Mouse (Mus musculus) forebrain, embryonic 12.5 days (tissue): Measurements from ENCODE around the gene Armcx4. TPM values are rescaled to one million over a fixed set of nuclear protein-coding genes. Genes with fewer than 3 reads are reported as not detected.

Source experiments
- ATAC-seq: fragments of 200-750 bp; cut with Nextera tagmentation; 2 replicates; pipeline ENCODE4 v1.8.0; 2017; ENCODE audit warnings: moderate TSS enrichment; ENCODE audit not compliant: low FRiP score
- H3K27ac ChIP-seq: fragments of 300-500 bp; sonication (generic); 2 replicates; pipeline ENCODE4 v1.5.1; 2016; ENCODE audit warnings: mild to moderate bottlenecking
- H3K27me3 ChIP-seq: fragments of 300-500 bp; sonication (generic); 2 replicates; pipeline ENCODE4 v1.6.1; 2016; ENCODE audit warnings: mild to moderate bottlenecking
- H3K36me3 ChIP-seq: fragments of 300-500 bp; sonication (generic); replicated peaks from 2 replicates; pipeline ENCODE4 v1.6.1; 2016; ENCODE audit warnings: mild to moderate bottlenecking
- H3K4me1 ChIP-seq: fragments of 300-500 bp; sonication (generic); 2 replicates; pipeline ENCODE4 v1.6.1; 2016
- H3K4me2 ChIP-seq: fragments of 300-500 bp; sonication (generic); 2 replicates; pipeline ENCODE4 v1.6.1; 2016; ENCODE audit warnings: mild to moderate bottlenecking, moderate library complexity
- H3K4me3 ChIP-seq: fragments of 300-500 bp; sonication (generic); replicated peaks from 2 replicates; pipeline ENCODE4 v1.5.1; 2016; ENCODE audit warnings: mild to moderate bottlenecking
- H3K9ac ChIP-seq: fragments of 300-500 bp; sonication (generic); 2 replicates; pipeline ENCODE4 v1.6.1; 2016; ENCODE audit warnings: mild to moderate bottlenecking
- H3K9me3 ChIP-seq: fragments of 300-500 bp; sonication (generic); 2 replicates; pipeline ENCODE4 v1.6.1; 2016
- WGBS: fragments of 180-500 bp; shearing (Covaris S2); methylation state at CpG from one replicate; pipeline ENCODE4 v1.1.7; 2016; 5-methylcytosine and 5-hydroxymethylcytosine counted together
- polyA plus RNA-seq: library from polyadenylated mRNA; unstranded; fragments of >200 nt; fragmentation: Nextera tagmentation; extraction: Ambion mirVana; gene quantifications from 2 replicates; pipeline ENCODE4 v1.2.1, GENCODE M21; 2016

Armcx4 gene
- polyA plus RNA-seq, result 10.2 and 10.8 TPM in 2 replicates

- H3K9me3 ChIP-seq, result no peaks in the 10 kb centered on the region
- peaks cover 26% of the 10 kb centered on the region for H3K36me3 ChIP-seq
- peak within 1 kb of the TSS; percentile 57 for H3K4me2 ChIP-seq
- peak within 1 kb of the TSS; percentile 74 for H3K9ac ChIP-seq
- peaks cover 15% of the 10 kb centered on the region; the same call in 1 of the 2 replicates for H3K27me3 ChIP-seq
- 12% methylated on average over 24 of the region's 33 CpGs for WGBS
- peaks cover 10% of the 10 kb centered on the region for H3K4me1 ChIP-seq
- H3K4me3 ChIP-seq, result peak within 1 kb of the TSS; percentile 55
- peak; percentile 98 for ATAC-seq
- peak within 1 kb of the TSS; percentile 89 for H3K27ac ChIP-seq
Observed at GRCm38 (mm10) chrX:134686267-134686666, at the start of gene Armcx4. TSS of gene Armcx4 (plus strand) at chrX:134686519.

GRCm38 (mm10) chrX:134641000-134641760, 45.1 kb upstream of the Armcx4 start:
- Histone ChIP-seq H3K4me1 (no peaks in the 10 kb centered on the region), H3K4me3 (no peak overlapping the region), H3K36me3 (no peaks in the 10 kb centered on the region), H3K27me3 (peaks cover 2% of the 10 kb centered on the region; the same call in 1 of the 2 replicates), H3K27ac (no peak overlapping the region), H3K9ac (no peak overlapping the region), H3K4me2 (no peak overlapping the region), H3K9me3 (no peaks in the 10 kb centered on the region)
- WGBS, result 66% methylated on average over 10 of the region's 10 CpGs
- ATAC-seq, result no peak

- Histone ChIP-seq H3K9me3 (no peaks in the 10 kb centered on the region), H3K4me2 (no peak overlapping the region), H3K36me3 (no peaks in the 10 kb centered on the region), H3K27me3 (0 out of 2 replicates have a peak, but pooled peaks cover 2% of the 10 kb centered on the region), H3K4me1 (no peaks in the 10 kb centered on the region), H3K9ac (no peak overlapping the region), H3K27ac (no peak overlapping the region), H3K4me3 (no peak overlapping the region)
- ATAC-seq, result no peak
- WGBS, result 87% methylated on average over 1 of the region's 1 CpGs
Observed at GRCm38 (mm10) chrX:134646338-134646737, 40.0 kb upstream of the Armcx4 start.

GRCm38 (mm10) chrX:134647421-134647820, 38.9 kb upstream of the Armcx4 start:
- Histone ChIP-seq H3K36me3 (no peaks in the 10 kb centered on the region), H3K4me1 (no peaks in the 10 kb centered on the region), H3K4me2 (no peak overlapping the region), H3K9ac (no peak overlapping the region), H3K27ac (no peak overlapping the region), H3K27me3 (0 out of 2 replicates have a peak, but pooled peaks cover 8% of the 10 kb centered on the region), H3K9me3 (no peaks in the 10 kb centered on the region), H3K4me3 (no peak overlapping the region)
- no peak for ATAC-seq
- 78% methylated on average over 8 of the region's 8 CpGs for WGBS

GRCm38 (mm10) chrX:134648031-134648692, 38.2 kb upstream of the Armcx4 start:
- 22% methylated on average over 11 of the region's 11 CpGs for WGBS
- no peaks in the 10 kb centered on the region for H3K36me3 ChIP-seq
- no peaks in the 10 kb centered on the region for H3K9me3 ChIP-seq
- no peaks in the 10 kb centered on the region for H3K4me1 ChIP-seq
- peak; percentile 75 for ATAC-seq
- H3K9ac ChIP-seq, result no peak overlapping the region
- 0 out of 2 replicates have a peak, but pooled peaks cover 6% of the 10 kb centered on the region for H3K27me3 ChIP-seq
- no peak overlapping the region for H3K4me3 ChIP-seq
- H3K27ac ChIP-seq, result no peak overlapping the region
- H3K4me2 ChIP-seq, result no peak overlapping the region

GRCm38 (mm10) chrX:134652061-134652460, 34.3 kb upstream of the Armcx4 start:
- Histone ChIP-seq H3K9ac (no peak overlapping the region), H3K27me3 (0 out of 2 replicates have a peak, but pooled peaks cover 10% of the 10 kb centered on the region), H3K4me2 (no peak overlapping the region), H3K4me1 (no peaks in the 10 kb centered on the region), H3K36me3 (no peaks in the 10 kb centered on the region), H3K27ac (no peak overlapping the region), H3K9me3 (no peaks in the 10 kb centered on the region), H3K4me3 (no peak overlapping the region)
- WGBS, result 82% methylated on average over 1 of the region's 1 CpGs
- ATAC-seq, result no peak

GRCm38 (mm10) chrX:134661586-134661985, 24.7 kb upstream of the Armcx4 start:
- Histone ChIP-seq H3K9ac (no peak overlapping the region), H3K4me2 (no peak overlapping the region), H3K27me3 (peaks cover 14% of the 10 kb centered on the region), H3K27ac (no peak overlapping the region), H3K4me1 (no peaks in the 10 kb centered on the region), H3K36me3 (no peaks in the 10 kb centered on the region), H3K4me3 (no peak overlapping the region), H3K9me3 (no peaks in the 10 kb centered on the region)
- WGBS, result 81% methylated on average over 5 of the region's 5 CpGs
- no peak for ATAC-seq

GRCm38 (mm10) chrX:134675022-134675421, 11.3 kb upstream of the Armcx4 start:
- Histone ChIP-seq H3K27me3 (no peaks in the 10 kb centered on the region; the same call in 1 of the 2 replicates), H3K9me3 (no peaks in the 10 kb centered on the region), H3K4me1 (peaks cover 3% of the 10 kb centered on the region; the same call in 1 of the 2 replicates), H3K27ac (peak overlapping the region; percentile 56), H3K36me3 (no peaks in the 10 kb centered on the region), H3K4me3 (no peak overlapping the region), H3K9ac (no peak overlapping the region), H3K4me2 (no peak overlapping the region)
- WGBS, result 20% methylated on average over 5 of the region's 5 CpGs
- peak; percentile 63 for ATAC-seq

GRCm38 (mm10) chrX:134675959-134676358, 10.4 kb upstream of the Armcx4 start:
- peak; percentile 61; the same call in 1 of the 2 replicates for ATAC-seq

GRCm38 (mm10) chrX:134684936-134685335, 1.4 kb upstream of the Armcx4 start:
- WGBS, result 30% methylated on average over 5 of the region's 5 CpGs
- peaks cover 15% of the 10 kb centered on the region; the same call in 1 of the 2 replicates for H3K27me3 ChIP-seq
- peak overlapping the region; percentile 30 for H3K4me3 ChIP-seq
- H3K9ac ChIP-seq, result no peak overlapping the region; the same call in 1 of the 2 replicates
- no peak for ATAC-seq
- peak overlapping the region; percentile 66 for H3K27ac ChIP-seq
- peaks cover 13% of the 10 kb centered on the region for H3K36me3 ChIP-seq
- H3K4me1 ChIP-seq, result peaks cover 10% of the 10 kb centered on the region
- H3K9me3 ChIP-seq, result no peaks in the 10 kb centered on the region
- peak overlapping the region; percentile 43 for H3K4me2 ChIP-seq

More at GRCm38 (mm10) chrX:134675959-134676358, 10.4 kb upstream of the Armcx4 start:
- no peak overlapping the region for H3K9ac ChIP-seq
- no peaks in the 10 kb centered on the region; the same call in 1 of the 2 replicates for H3K27me3 ChIP-seq
- no peaks in the 10 kb centered on the region for H3K36me3 ChIP-seq
- H3K4me3 ChIP-seq, result no peak overlapping the region
- H3K4me1 ChIP-seq, result peaks cover 3% of the 10 kb centered on the region; the same call in 1 of the 2 replicates
- no peaks in the 10 kb centered on the region for H3K9me3 ChIP-seq
- no peak overlapping the region for H3K27ac ChIP-seq
- no peak overlapping the region for H3K4me2 ChIP-seq
- WGBS, result 28% methylated on average over 1 of the region's 1 CpGs

GRCm38 (mm10) chrX:134686739-134687171, 436 bp downstream of the Armcx4 start:
- Histone ChIP-seq H3K27ac (peak overlapping the region; percentile 89), H3K36me3 (peaks cover 30% of the 10 kb centered on the region), H3K4me1 (peaks cover 10% of the 10 kb centered on the region), H3K27me3 (peaks cover 15% of the 10 kb centered on the region; the same call in 1 of the 2 replicates), H3K4me2 (peak overlapping the region; percentile 57), H3K9me3 (no peaks in the 10 kb centered on the region), H3K4me3 (peak overlapping the region; percentile 55), H3K9ac (peak overlapping the region; percentile 74)
- peak; percentile 45 for ATAC-seq
- 30% methylated on average over 16 of the region's 16 CpGs for WGBS

GRCm38 (mm10) chrX:134689676-134690075, 3.4 kb downstream of the Armcx4 start:
- WGBS, result 94% methylated on average over 2 of the region's 2 CpGs
- Histone ChIP-seq H3K4me3 (no peak overlapping the region), H3K36me3 (peaks cover 50% of the 10 kb centered on the region), H3K9me3 (no peaks in the 10 kb centered on the region), H3K4me2 (no peak overlapping the region), H3K4me1 (peaks cover 10% of the 10 kb centered on the region), H3K27ac (no peak overlapping the region), H3K9ac (no peak overlapping the region), H3K27me3 (peaks cover 19% of the 10 kb centered on the region; the same call in 1 of the 2 replicates)
- no peak for ATAC-seq
